Mouse (Mus musculus) liver, postnatal 0 days (tissue): Measurements from ENCODE around the gene Sart3.

Source experiments
- CTCF ChIP-seq: sonication (generic); IDR thresholded peaks from 2 replicates; pipeline ENCODE4 v1.5.1; 2016; ENCODE audit warnings: antibody characterized with exemption, low read depth
- EP300 ChIP-seq: IDR thresholded peaks from 2 replicates; pipeline ENCODE4 v1.6.1; 2016; ENCODE audit warnings: antibody characterized with exemption, low read depth, mild to moderate bottlenecking

DNA sequence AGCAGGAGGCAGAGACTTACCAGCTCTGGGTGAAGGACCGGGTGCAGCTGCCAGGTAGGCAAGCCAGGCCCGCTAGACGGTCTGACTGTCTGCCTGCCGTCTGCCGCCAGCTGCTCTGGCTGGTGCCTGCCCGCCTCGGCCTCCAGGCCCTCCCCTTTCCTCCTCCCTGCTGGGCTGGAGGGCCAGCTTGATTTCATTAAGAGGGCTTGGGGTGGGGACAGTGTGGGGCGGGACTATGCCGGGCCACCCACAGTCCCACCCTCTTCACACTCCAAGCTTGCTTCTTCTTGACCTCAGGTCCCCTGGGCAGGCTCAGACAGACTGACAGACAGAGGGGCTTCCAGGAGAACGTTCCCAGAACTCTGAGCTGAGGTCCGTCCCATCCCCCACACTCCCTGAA is 28.0 kb upstream of the Sart3 start, which contains the start of gene Tmem119:
- no peak for TF ChIP-seq CTCF
- no peak for TF ChIP-seq EP300
